Mouse (Mus musculus): ENCODE measurements around the gene Focad.

DNA sequence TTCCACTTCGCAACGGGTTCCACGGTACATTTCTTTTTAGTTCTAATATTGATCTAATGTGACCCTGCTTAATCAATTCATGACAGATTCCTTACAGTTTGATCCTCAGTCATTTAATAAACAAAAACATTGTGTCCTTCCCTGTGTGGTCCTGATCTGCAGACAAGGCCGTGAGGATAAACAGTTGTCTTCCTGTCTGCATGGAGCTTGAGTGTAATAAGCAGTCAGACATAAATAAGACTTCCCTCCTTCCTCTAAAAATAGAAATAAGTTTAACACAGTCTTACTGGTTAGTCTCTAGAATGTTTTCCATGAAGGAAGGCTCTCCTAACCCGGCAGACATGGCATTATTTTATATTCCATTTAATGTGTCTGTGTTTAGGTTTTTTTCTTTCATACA, 102.8 kb downstream of the Focad start:
- TF ChIP-seq CTCF (conservative IDR thresholded peaks at IDR 0.05; ENCODE audit: insufficient read depth, insufficient read length, low read depth, low read length) (no peak), POLR2A (IDR thresholded peaks at IDR 0.05; ENCODE audit: low read depth, low read length) (no peak)

Measured in kidney, adult 2 months (tissue).